Mouse (Mus musculus) heart, postnatal 0 days (tissue): Measurements from ENCODE around the gene Ifi27.

Experiments
- CTCF ChIP-seq: IDR thresholded peaks from 2 replicates; pipeline ENCODE4 v1.5.1; 2016; ENCODE audit warnings: antibody characterized with exemption, control low read depth, low read depth
- EP300 ChIP-seq: IDR thresholded peaks from 2 replicates; pipeline ENCODE4 v1.6.1; 2016; ENCODE audit warnings: antibody characterized with exemption, low read depth

DNA sequence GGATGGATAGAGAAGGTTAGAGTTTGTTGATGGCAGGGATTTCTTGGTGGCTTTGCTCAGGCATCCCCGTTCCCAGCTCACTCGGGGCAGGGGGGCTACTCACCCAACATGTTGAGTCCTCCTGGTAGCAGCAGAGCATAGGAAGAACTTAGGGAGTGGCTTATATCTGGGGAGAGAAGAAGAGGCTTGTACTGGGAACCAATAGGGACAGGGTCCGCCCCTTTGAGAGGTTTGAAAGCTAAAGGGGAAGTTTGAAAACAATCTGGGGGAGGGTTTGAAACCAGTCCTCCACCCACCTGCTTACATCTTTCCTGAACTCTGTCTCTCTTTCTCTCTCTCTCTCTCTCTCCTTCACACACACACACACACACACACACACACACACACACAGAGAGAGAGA, 9.5 kb downstream of the Ifi27 start, which contains the start of gene Ifi27l2a:
- TF ChIP-seq CTCF (no peak), EP300 (no peak)
